Mouse (Mus musculus) layer of hippocampus, adult 6 months (tissue): Measurements from ENCODE around the gene Mmp27. TPM values are rescaled to one million over a fixed set of nuclear protein-coding genes. Genes with fewer than 3 reads are reported as not detected.

Experiments used
- long read RNA-seq, 2 experiments: library from polyadenylated mRNA; unstranded; transcript quantifications; one replicate each; pipeline ENCODE4 v2.0.0; 2019 to 2020
- polyA plus RNA-seq: library from polyadenylated mRNA; unstranded; fragments of <200 nt; fragmentation: Nextera tagmentation; gene quantifications from 2 replicates; pipeline ENCODE4 v1.2.3, GENCODE M21; 2021

Gene Mmp27
- polyA plus RNA-seq, result not detected in 2 replicates
- long read RNA-seq, experiment 1, result 0 reads
- long read RNA-seq, experiment 2, result 0 reads

DNA sequence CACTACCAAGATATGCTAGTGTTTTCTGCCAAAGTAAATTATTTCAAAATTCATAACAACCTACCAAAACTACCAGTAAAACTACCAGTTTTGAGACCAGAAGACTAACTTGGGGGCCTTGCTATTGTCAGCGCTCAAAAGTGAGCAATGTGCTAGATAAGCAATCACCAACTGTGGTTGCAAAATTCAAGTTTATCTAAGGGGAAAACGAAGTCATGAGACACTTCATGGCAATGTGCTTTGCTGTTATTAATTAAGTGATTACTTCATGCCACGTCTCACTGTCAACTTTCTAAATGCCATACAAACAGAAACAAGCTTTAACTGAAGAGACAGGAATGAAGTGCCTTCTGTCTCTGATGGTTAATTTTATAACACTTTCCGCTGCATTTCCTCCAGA, at the start of gene Mmp27:
Mmp27 (plus strand) TSS at position 235 of the 400 bp plus-strand sequence.

DNA sequence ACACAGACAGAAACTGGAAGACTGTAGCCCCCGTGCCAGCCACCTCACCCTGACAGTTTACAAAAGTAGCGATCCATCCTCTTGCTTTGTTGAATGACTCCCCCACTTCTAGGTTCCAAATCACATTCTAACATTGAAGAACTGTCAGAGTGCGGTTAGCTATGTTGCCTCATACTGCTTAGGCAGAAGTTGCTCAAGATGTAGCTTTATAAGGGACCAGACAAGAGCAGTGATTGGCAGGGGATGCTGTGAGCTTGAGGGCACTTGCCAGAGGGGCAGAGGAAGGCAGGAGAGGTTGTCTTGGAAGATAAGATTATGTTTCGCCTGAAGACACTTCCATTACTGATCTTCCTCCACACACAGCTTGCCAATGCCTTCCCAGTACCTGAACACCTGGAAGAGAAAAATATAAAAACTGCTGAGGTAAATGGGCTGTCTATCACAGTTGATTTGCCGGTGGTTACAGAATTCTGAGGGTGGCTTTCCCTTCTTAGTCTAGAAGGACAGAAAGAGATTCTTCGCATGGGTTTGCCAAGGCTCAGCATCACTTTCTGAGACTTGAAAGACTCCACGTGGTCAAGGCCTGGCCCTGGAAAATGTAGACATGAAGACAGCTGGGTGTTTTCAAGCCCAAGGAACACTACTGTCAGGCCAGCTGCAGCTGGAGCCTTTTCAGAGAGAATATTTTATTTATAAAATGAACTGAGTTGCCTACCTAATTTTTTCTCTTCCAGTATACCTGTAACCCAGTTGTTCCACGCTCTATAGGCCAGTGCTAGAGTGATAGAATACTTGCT, 12.8 kb upstream of the Mmp27 start, which contains the start of gene Mmp8:
Mmp8 (plus strand) TSS at position 236 of the 797 bp plus-strand sequence.

DNA sequence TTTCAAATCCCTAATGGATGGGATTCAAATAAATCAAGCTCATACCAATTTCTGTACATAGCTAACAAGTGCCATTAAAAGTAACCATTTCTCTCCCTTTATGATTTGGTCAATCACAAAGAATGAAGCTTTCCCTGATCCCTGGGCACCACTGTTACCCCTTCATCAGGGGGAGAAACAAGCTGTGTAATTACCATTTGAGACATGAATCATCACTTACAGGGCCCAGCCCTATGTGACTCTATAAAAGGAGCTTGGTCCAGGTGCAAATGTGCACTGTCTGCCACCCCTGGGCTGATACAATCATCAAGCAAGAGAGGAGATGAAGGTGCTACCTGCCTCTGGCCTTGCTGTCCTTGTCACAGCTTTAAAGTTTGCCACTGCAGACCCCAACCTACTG, 56.7 kb downstream of the Mmp27 start, which contains the start of gene Mmp20:
Mmp20 (plus strand) TSS at position 301 of the 400 bp plus-strand sequence.

Other genes starting within 250 kb of the Mmp27 start
- gene Mmp12, start 227.0 kb upstream of the Mmp27 start, polyA plus RNA-seq, result 0.19 TPM in 1 of 2 replicates, not detected in the other
- not detected in 2 replicates for gene Mmp1b, start 183.3 kb upstream of the Mmp27 start, polyA plus RNA-seq
- gene Mmp3, start 125.6 kb upstream of the Mmp27 start, polyA plus RNA-seq, result 0.10 TPM in 1 of 2 replicates, not detected in the other
- gene Mmp10, start 69.0 kb upstream of the Mmp27 start, polyA plus RNA-seq, result not detected in 2 replicates
- gene Mmp8, start 12.9 kb upstream of the Mmp27 start, polyA plus RNA-seq, result not detected in 2 replicates
- not detected in 2 replicates for gene Mmp20, start 56.8 kb downstream of the Mmp27 start, polyA plus RNA-seq
- not detected in 2 replicates for gene Mmp7, start 120.7 kb downstream of the Mmp27 start, polyA plus RNA-seq
- 11.6 and 12.7 TPM in 2 replicates for gene Tmem123, start 192.6 kb downstream of the Mmp27 start, polyA plus RNA-seq